Mouse (Mus musculus): ENCODE results near the gene Gm26602. TPM values are rescaled to one million over a fixed set of nuclear protein-coding genes. Genes with fewer than 3 reads are reported as not detected.
A peak's percentile ranks its signal among the peaks of the same experiment; 100 is the strongest.
"Not testable (repeated sequence)": the region's sequence is repeated elsewhere in the genome, so short reads cannot be mapped to it uniquely, and the experiment has no call there.

Gene Gm26602
- polyA plus RNA-seq, 1 experiment from 2014 or later, result 5.3 TPM

DNA sequence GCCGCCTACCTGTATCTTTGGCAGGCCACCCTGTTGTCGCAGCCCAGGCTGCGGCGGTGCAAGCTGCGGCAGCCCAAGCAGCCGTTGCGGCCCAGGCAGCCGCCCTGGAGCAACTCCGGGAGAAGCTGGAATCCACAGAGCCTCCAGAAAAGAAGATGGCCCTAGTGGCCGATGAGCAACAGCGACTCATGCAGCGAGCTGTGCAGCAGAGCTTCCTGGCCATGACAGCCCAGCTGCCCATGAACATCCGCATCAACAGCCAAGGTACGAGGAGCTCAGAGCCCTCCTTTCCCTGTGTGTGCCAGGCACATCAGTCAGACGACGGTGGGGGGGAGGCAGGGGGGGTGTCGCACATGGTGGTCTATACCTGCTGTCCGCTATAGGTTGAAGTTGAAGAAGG is 40.0 kb downstream of the Gm26602 start:
- ATAC-seq (ENCODE audit: insufficient number of reproducible peaks, insufficient read depth, low FRiP score, low read depth), result no peak
- Histone ChIP-seq H3K27me3 (ENCODE audit: control insufficient read depth, insufficient read depth, low read length) (no peaks in the 10 kb centered on the region), H3K4me3 (ENCODE audit: low read depth, low read length) (no peak overlapping the region), H3K9me3 (ENCODE audit: control insufficient read depth, low read depth, low read length) (no peaks in the 10 kb centered on the region), H3K9ac (replicated peaks; ENCODE audit: low read depth, low read length) (no peak overlapping the region), H3K4me1 (ENCODE audit: control insufficient read depth, insufficient read depth, low read length) (peaks cover 16% of the 10 kb centered on the region; the same call in 1 of the 2 replicates), H3K27ac (ENCODE audit: low read length) (no peak overlapping the region), H3K36me3 (ENCODE audit: control insufficient read depth, insufficient read depth, low read length) (peaks cover 44% of the 10 kb centered on the region), H3K4me2 (replicated peaks; ENCODE audit: low read depth, low read length) (no peak overlapping the region)
- WGBS, result 84% methylated on average over 18 of the region's 18 CpGs

DNA sequence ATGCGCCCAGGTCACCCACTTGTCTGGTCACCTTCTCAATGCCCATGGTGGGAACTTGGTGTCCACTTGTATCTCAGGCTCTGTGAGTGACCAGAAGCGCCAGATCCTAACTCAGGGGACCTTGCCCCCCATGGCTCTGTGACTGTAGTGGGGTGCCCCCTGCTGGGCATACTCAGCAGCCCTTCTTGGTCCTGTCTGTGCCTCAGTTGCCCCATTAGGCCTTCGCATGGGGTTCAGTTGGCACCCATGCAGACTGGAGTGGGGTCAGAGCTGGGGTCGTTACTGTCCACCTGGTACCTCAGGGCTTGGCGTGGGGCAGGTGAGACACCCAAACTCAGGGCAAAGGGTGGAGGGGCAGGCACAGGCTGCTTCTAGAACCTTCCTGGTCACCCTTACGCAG is 43.3 kb downstream of the Gm26602 start:
- H3K36me3 ChIP-seq (ENCODE audit: control insufficient read depth, insufficient read depth, low read length), result peaks cover 37% of the 10 kb centered on the region
- H3K27me3 ChIP-seq (ENCODE audit: control insufficient read depth, insufficient read depth, low read length), result no peaks in the 10 kb centered on the region
- WGBS, result 84% methylated on average over 6 of the region's 6 CpGs
- no peak overlapping the region for H3K9ac ChIP-seq (replicated peaks; ENCODE audit: low read depth, low read length)
- ATAC-seq (ENCODE audit: insufficient number of reproducible peaks, insufficient read depth, low FRiP score, low read depth), result no peak
- no peak overlapping the region for H3K4me3 ChIP-seq (ENCODE audit: low read depth, low read length)
- no peaks in the 10 kb centered on the region for H3K9me3 ChIP-seq (ENCODE audit: control insufficient read depth, low read depth, low read length)
- no peak overlapping the region for H3K27ac ChIP-seq (ENCODE audit: low read length)
- H3K4me2 ChIP-seq (replicated peaks; ENCODE audit: low read depth, low read length), result no peak overlapping the region
- H3K4me1 ChIP-seq (ENCODE audit: control insufficient read depth, insufficient read depth, low read length), result no peaks in the 10 kb centered on the region

DNA sequence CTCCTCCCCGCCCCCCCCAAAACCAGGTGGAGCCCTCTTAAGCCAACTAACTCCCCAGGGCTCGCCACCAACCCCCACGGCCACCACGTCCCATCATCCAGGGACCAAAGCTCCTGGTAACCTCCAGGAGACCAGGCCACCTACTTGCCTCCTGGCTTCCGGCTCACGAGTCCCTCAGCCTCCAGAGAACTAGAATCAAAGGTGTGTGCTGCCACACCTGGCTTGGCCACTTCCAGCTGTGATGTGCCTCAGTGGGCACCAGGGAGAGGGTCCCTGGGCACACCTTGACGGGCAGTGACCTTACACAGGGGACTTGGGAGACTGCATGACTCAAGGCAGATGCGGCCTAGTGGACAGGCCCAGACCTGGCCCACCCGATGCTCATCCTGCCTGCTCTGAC is 45.0 kb downstream of the Gm26602 start:
- Histone ChIP-seq H3K27ac (ENCODE audit: low read length) (no peak overlapping the region), H3K27me3 (ENCODE audit: control insufficient read depth, insufficient read depth, low read length) (no peaks in the 10 kb centered on the region), H3K9me3 (ENCODE audit: control insufficient read depth, low read depth, low read length) (no peaks in the 10 kb centered on the region), H3K4me2 (replicated peaks; ENCODE audit: low read depth, low read length) (no peak overlapping the region), H3K4me3 (ENCODE audit: low read depth, low read length) (no peak overlapping the region), H3K36me3 (ENCODE audit: control insufficient read depth, insufficient read depth, low read length) (peaks cover 20% of the 10 kb centered on the region), H3K9ac (replicated peaks; ENCODE audit: low read depth, low read length) (no peak overlapping the region), H3K4me1 (ENCODE audit: control insufficient read depth, insufficient read depth, low read length) (peaks cover 2% of the 10 kb centered on the region)
- WGBS, result 62% methylated on average over 9 of the region's 9 CpGs
- no peak for ATAC-seq (ENCODE audit: insufficient number of reproducible peaks, insufficient read depth, low FRiP score, low read depth)

DNA sequence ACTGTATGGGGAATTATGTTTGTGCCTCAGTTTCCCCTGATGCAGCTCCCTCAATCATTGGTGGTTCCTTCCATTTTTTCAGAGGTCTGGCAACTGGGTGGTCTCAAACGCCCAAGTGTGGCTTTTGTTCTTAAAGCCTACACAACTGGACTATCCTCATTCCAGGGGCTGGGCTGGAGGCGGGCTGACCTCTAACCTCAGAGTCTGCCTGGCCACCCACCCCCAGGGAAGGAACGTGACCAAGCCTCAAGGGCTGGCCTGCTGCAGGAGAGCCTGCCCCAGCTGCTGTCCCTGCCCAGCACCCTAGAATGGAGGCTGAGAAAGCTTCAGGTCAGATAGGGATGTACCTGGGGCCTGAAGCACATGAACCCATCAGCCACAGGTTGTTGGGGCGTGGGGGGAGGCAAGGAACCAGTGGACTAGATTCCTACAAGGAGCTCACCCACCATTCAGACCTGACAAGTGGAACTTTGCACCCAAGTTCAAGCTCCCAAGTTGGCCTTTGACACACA is 46.0 kb downstream of the Gm26602 start:
- Histone ChIP-seq H3K9ac (replicated peaks; ENCODE audit: low read depth, low read length) (no peak overlapping the region), H3K4me1 (ENCODE audit: control insufficient read depth, insufficient read depth, low read length) (peaks cover 9% of the 10 kb centered on the region), H3K4me2 (replicated peaks; ENCODE audit: low read depth, low read length) (no peak overlapping the region), H3K27me3 (ENCODE audit: control insufficient read depth, insufficient read depth, low read length) (no peaks in the 10 kb centered on the region), H3K27ac (ENCODE audit: low read length) (no peak overlapping the region), H3K36me3 (ENCODE audit: control insufficient read depth, insufficient read depth, low read length) (peaks cover 17% of the 10 kb centered on the region), H3K9me3 (ENCODE audit: control insufficient read depth, low read depth, low read length) (no peaks in the 10 kb centered on the region), H3K4me3 (ENCODE audit: low read depth, low read length) (no peak overlapping the region)
- WGBS, result 31% methylated on average over 4 of the region's 4 CpGs
- no peak for ATAC-seq (ENCODE audit: insufficient number of reproducible peaks, insufficient read depth, low FRiP score, low read depth)

DNA sequence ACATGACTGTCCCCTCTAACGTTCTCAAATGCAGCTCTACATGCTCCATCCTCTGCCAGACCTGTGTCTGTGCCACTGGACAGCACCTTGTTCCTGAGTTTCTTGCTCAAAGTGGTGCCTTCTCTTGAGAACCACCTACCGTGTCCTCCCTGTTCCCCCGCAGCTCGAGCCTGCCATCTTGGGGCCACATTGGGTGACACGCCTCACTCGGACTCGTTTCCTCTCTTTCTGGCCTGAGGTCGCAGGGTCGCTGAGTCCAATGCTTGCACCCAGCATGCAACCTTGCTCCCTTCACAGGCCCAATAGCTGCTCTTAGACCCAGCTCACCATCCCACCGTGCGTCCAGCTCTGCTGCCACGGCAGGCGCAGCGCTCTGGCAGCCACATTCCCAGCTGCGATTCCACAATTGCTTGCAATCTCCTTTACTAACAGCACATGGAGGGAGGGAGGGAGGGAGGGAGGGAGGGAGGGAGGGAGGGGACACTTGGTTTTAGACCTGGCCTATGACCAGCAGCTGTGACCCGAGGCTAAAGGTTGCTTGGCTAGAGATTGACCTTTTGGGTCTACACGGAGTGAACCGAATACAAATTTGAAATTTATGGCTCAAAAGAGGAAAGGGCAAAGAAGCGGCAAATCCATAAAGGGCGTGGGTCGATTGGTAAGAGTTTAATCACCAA is 47.6 kb downstream of the Gm26602 start:
- 12% methylated on average over 21 of the region's 21 CpGs for WGBS
- peaks cover 9% of the 10 kb centered on the region for H3K4me1 ChIP-seq (ENCODE audit: control insufficient read depth, insufficient read depth, low read length)
- no peak for ATAC-seq (ENCODE audit: insufficient number of reproducible peaks, insufficient read depth, low FRiP score, low read depth)
- H3K9me3 ChIP-seq (ENCODE audit: control insufficient read depth, low read depth, low read length), result no peaks in the 10 kb centered on the region
- H3K4me3 ChIP-seq (ENCODE audit: low read depth, low read length), result no peak overlapping the region
- no peak overlapping the region for H3K4me2 ChIP-seq (replicated peaks; ENCODE audit: low read depth, low read length)
- no peak overlapping the region for H3K9ac ChIP-seq (replicated peaks; ENCODE audit: low read depth, low read length)
- no peak overlapping the region for H3K27ac ChIP-seq (ENCODE audit: low read length)
- H3K27me3 ChIP-seq (ENCODE audit: control insufficient read depth, insufficient read depth, low read length), result no peaks in the 10 kb centered on the region
- peaks cover 15% of the 10 kb centered on the region for H3K36me3 ChIP-seq (ENCODE audit: control insufficient read depth, insufficient read depth, low read length)

DNA sequence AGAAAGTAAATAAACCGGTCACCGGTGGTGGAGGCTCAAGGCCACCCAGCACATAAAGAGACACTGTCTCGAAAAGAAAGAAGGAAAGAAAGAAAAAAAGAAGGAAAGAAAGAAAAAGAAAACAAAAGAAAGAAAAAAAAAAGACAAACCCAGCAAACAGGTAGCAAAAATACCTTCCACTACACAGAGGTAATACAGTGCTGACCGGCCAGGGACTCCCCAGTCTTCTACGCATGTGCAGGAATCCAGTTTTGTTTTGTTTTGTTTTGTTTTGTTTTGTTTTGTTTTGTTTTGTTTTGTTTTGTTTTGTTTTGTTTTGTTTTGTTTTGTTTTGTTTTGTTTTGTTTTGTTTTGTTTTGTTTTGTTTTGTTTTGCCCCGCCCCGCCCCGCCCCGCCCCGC is 48.8 kb downstream of the Gm26602 start:
- H3K27me3 ChIP-seq (ENCODE audit: control insufficient read depth, insufficient read depth, low read length); H3K4me2 ChIP-seq (replicated peaks; ENCODE audit: low read depth, low read length); H3K9me3 ChIP-seq (ENCODE audit: control insufficient read depth, low read depth, low read length); H3K27ac ChIP-seq (ENCODE audit: low read length); ATAC-seq (ENCODE audit: insufficient number of reproducible peaks, insufficient read depth, low FRiP score, low read depth); H3K4me1 ChIP-seq (ENCODE audit: control insufficient read depth, insufficient read depth, low read length); H3K9ac ChIP-seq (replicated peaks; ENCODE audit: low read depth, low read length): not testable (repeated sequence)
- H3K36me3 ChIP-seq (ENCODE audit: control insufficient read depth, insufficient read depth, low read length), result peaks cover 23% of the 10 kb centered on the region
- WGBS, result 33% methylated on average over 10 of the region's 10 CpGs
- H3K4me3 ChIP-seq (ENCODE audit: low read depth, low read length), result peak overlapping the region; percentile 98; the same call in 1 of the 2 replicates

DNA sequence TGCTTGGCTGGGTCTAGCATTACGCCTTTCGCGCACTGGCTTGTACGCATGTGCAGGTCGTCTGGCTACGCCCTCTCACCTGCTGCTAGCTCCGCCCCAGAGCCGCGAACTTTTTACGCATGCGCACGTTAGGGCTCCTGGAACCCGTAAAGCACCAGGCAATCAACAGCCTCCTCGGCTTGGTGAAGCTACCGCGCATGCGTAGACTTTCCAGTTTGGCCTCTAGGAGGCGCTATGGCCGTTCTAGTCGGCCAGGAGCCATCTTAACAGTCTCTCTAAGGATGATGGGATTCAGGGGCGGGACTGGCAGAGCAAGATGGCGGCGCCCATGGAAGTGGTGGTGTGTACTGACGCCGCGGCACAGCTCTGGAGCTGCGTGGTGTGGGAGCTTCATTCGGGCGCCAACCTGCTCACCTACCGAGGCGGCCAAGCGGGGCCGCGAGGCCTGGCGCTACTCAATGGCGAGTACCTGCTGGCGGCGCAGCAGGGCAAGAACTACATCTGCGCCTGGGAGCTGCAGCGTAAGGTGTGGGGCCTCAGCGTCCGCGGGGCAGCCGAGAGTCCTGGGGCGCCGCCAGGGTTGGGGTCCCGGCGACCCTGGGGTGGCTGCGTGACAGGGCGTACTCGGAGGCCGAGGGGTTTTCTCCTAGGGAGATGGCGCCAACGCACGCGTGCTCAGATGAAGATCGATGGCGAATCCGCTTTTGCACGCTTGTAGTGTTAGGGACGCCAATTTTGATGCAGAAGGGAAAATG is 49.4 kb downstream of the Gm26602 start, which contains the start of gene Wdr18:
Wdr18 (plus strand) TSS at position 306 of the 755 bp plus-strand sequence.
- H3K27me3 ChIP-seq (ENCODE audit: control insufficient read depth, insufficient read depth, low read length), result no peaks in the 10 kb centered on the region
- peaks cover 29% of the 10 kb centered on the region for H3K36me3 ChIP-seq (ENCODE audit: control insufficient read depth, insufficient read depth, low read length)
- H3K9ac ChIP-seq (replicated peaks; ENCODE audit: low read depth, low read length), result peak within 1 kb of the TSS; percentile 87
- H3K4me2 ChIP-seq (replicated peaks; ENCODE audit: low read depth, low read length), result peak within 1 kb of the TSS; percentile 86
- peak within 1 kb of the TSS; percentile 69; the same call in 1 of the 2 replicates for H3K27ac ChIP-seq (ENCODE audit: low read length)
- peak; percentile 94 for ATAC-seq (ENCODE audit: insufficient number of reproducible peaks, insufficient read depth, low FRiP score, low read depth)
- WGBS, result under 1% methylated on average over 61 of the region's 61 CpGs
- H3K4me3 ChIP-seq (ENCODE audit: low read depth, low read length), result peak within 1 kb of the TSS; percentile 98
- peaks cover 9% of the 10 kb centered on the region for H3K4me1 ChIP-seq (ENCODE audit: control insufficient read depth, insufficient read depth, low read length)
- H3K9me3 ChIP-seq (ENCODE audit: control insufficient read depth, low read depth, low read length), result no peaks in the 10 kb centered on the region

Measured in stomach, embryonic 14.5 days (tissue).